Mouse (Mus musculus) stomach, postnatal 0 days (tissue): ENCODE measurements at regions not wholly inside any gene's neighbourhood (a gene's known extent, or its start where the extent isn't known, plus 50 kb on each side); places are given as distances from the start of the nearest gene placed in this dataset.

Source experiments
- CTCF ChIP-seq: IDR thresholded peaks from 2 replicates; pipeline ENCODE4 v1.5.1; 2016; ENCODE audit warnings: antibody characterized with exemption, low read depth, mild to moderate bottlenecking, moderate library complexity
- EP300 ChIP-seq: optimal IDR thresholded peaks from 2 replicates; pipeline ENCODE3; 2016; ENCODE audit warnings: antibody characterized with exemption

- no peak for TF ChIP-seq CTCF
- no peak for TF ChIP-seq EP300
Observed at GRCm38 (mm10) chr4:47645093-47645492, 170.6 kb downstream of the Sec61b start.
